Mouse (Mus musculus) stomach, embryonic 14.5 days (tissue): ENCODE data around the gene Armc5. TPM values are rescaled to one million over a fixed set of nuclear protein-coding genes. Genes with fewer than 3 reads are reported as not detected.

Experiments
- ATAC-seq: fragments of 200-750 bp; cut with Nextera tagmentation; 2 replicates; pipeline ENCODE4 v1.8.0; 2017; ENCODE audit warnings: low read depth, moderate TSS enrichment; ENCODE audit not compliant: insufficient number of reproducible peaks, insufficient read depth, low FRiP score
- H3K27ac ChIP-seq: fragments of 300-500 bp; sonication (generic); 2 replicates; pipeline ENCODE4 v1.5.1; 2014; ENCODE audit warnings: mild to moderate bottlenecking, low read length, moderate library complexity, mixed read lengths
- H3K27me3 ChIP-seq: fragments of 300-500 bp; sonication (generic); 2 replicates; pipeline ENCODE4 v1.6.1; 2014; ENCODE audit warnings: low read length, control low read depth, mixed read lengths; ENCODE audit not compliant: control insufficient read depth, insufficient read depth
- H3K36me3 ChIP-seq: fragments of 300-500 bp; sonication (generic); 2 replicates; pipeline ENCODE4 v1.6.1; 2014; ENCODE audit warnings: mild to moderate bottlenecking, control low read depth, low read length, moderate library complexity, mixed read lengths; ENCODE audit not compliant: control insufficient read depth, insufficient read depth
- H3K4me1 ChIP-seq: fragments of 300-500 bp; sonication (generic); 2 replicates; pipeline ENCODE4 v1.6.1; 2014; ENCODE audit warnings: low read length, control low read depth, mixed read lengths; ENCODE audit not compliant: control insufficient read depth, insufficient read depth
- H3K4me2 ChIP-seq: fragments of 300-500 bp; sonication (generic); replicated peaks from 2 replicates; pipeline ENCODE4 v1.6.1; 2014; ENCODE audit warnings: low read depth, low read length, control low read depth
- H3K4me3 ChIP-seq: fragments of 300-500 bp; sonication (generic); 2 replicates; pipeline ENCODE4 v1.5.1; 2014; ENCODE audit warnings: low read depth, low read length, control low read depth
- H3K9ac ChIP-seq: fragments of 300-500 bp; sonication (generic); replicated peaks from 2 replicates; pipeline ENCODE4 v1.6.1; 2014; ENCODE audit warnings: low read depth, mild to moderate bottlenecking, control low read depth, low read length, moderate library complexity, mixed read lengths
- H3K9me3 ChIP-seq: fragments of 300-500 bp; sonication (generic); 2 replicates; pipeline ENCODE4 v1.6.1; 2016; ENCODE audit warnings: low read depth, low read length, control low read depth; ENCODE audit not compliant: control insufficient read depth
- WGBS: fragments of 180-500 bp; shearing (Covaris S2); extraction: QIAGEN DNeasy Blood & Tissue Kit; methylation state at CpG from one replicate; pipeline ENCODE4 v1.1.7; 2014; 5-methylcytosine and 5-hydroxymethylcytosine counted together
- polyA plus RNA-seq: library from polyadenylated mRNA; unstranded; fragments of >200 nt; fragmentation: Nextera tagmentation; extraction: Ambion mirVana; gene quantifications from 2 replicates; pipeline ENCODE4 v1.2.1, GENCODE M21; 2014

Armc5 gene
- polyA plus RNA-seq, 1 experiment from 2014 or later, result 11.5 TPM

DNA sequence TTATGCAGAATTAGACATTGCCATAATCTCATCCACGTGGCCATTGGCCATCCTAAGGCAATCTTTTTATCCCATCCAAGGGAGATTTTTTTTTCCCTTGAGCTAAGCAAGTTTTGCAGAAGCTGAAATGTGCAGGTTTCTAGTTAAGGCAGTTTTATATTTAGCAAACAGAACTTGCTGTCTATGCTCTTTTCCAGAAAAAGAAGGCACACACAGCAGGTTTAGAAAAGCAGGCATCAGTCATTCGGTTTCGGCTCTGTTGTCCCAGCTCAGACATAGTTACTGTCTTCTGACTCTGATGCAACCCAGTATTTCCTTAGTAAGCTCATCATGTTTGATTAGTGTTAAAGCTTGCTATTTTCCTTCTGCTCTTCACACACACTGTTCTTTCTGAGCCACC lies 16.2 kb upstream of the Armc5 start:
- no peak for ATAC-seq
- H3K4me2 ChIP-seq, result no peak overlapping the region
- 88% methylated on average over 3 of the region's 3 CpGs for WGBS

DNA sequence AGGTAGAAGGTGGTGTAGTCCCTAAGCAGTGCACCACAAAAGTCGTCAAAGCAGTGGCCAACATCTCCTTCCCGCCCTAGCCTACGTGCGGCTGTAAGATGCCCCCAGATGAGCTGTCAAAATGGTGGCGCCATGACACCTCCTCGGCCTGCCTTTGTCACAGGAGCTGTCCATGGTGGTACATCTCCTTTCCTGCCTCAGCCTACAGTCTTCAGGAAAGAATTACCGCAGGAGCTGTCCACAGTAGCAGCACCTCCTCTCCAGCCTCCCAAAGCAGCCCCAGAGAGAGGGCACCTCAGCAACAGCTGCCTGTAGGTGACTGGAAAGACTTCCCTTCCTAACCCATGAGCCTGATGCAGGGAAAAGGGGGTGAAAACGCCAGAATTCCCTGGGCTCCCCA lies 5.4 kb upstream of the Armc5 start:
- Histone ChIP-seq H3K36me3 (no peaks in the 10 kb centered on the region), H3K27ac (no peak overlapping the region), H3K4me3 (no peak overlapping the region), H3K9ac (no peak overlapping the region), H3K4me1 (peaks cover 3% of the 10 kb centered on the region; the same call in 1 of the 2 replicates), H3K9me3 (no peaks in the 10 kb centered on the region), H3K4me2 (no peak overlapping the region), H3K27me3 (no peaks in the 10 kb centered on the region)
- ATAC-seq, result no peak
- 40% methylated on average over 8 of the region's 8 CpGs for WGBS

More for the DNA sequence above, 16.2 kb upstream of the Armc5 start:
- Histone ChIP-seq H3K36me3 (no peaks in the 10 kb centered on the region), H3K27me3 (no peaks in the 10 kb centered on the region), H3K4me1 (no peaks in the 10 kb centered on the region), H3K9me3 (no peaks in the 10 kb centered on the region), H3K4me3 (no peak overlapping the region), H3K27ac (no peak overlapping the region), H3K9ac (no peak overlapping the region)

DNA sequence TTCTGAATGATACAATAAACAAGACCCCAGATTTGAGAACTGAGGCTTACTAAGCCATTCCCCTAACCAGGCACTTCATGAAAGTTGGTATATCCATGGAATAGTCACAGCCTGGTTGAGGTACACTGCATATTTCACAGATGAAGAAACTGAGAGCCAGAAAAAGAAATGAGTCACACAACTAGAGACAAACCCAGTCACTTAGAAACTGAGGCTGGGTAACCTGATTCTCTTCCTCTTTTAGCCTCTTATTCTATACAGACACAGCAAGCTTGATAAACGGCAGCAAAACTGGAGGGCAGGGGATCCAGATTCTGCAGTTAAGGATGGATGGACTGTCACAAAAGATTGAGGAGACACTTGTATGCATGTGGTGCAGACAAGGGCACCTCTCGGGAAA lies 2.3 kb upstream of the Armc5 start:
- H3K36me3 ChIP-seq, result no peaks in the 10 kb centered on the region
- H3K27ac ChIP-seq, result no peak overlapping the region
- no peaks in the 10 kb centered on the region for H3K27me3 ChIP-seq
- no peak overlapping the region for H3K9ac ChIP-seq
- peaks cover 11% of the 10 kb centered on the region; the same call in 1 of the 2 replicates for H3K4me1 ChIP-seq
- no peak overlapping the region for H3K4me3 ChIP-seq
- H3K9me3 ChIP-seq, result no peaks in the 10 kb centered on the region
- WGBS, result 73% methylated on average over 2 of the region's 2 CpGs
- no peak for ATAC-seq
- no peak overlapping the region for H3K4me2 ChIP-seq

DNA sequence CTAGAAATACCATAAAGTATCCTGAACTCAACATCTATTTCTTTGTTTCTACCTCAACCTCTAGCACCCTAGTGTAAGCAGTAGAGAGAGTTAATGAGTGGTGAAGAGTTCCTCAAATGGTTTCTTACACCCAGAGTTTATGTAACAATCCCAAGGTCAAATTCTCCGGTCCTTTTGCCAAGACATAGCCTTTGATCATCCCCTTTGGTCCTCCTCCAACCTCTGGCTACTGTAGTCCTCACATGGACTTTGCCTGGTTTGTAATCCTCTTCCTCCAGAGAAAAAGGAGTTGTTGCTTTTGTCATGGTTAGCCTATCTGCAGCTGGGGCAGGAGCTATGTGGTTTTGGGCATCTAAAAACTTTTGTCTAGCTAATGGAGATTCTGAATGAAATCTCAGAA lies 1.7 kb upstream of the Armc5 start:
- Histone ChIP-seq H3K9me3 (no peaks in the 10 kb centered on the region), H3K9ac (no peak overlapping the region), H3K4me2 (no peak overlapping the region), H3K27ac (no peak overlapping the region), H3K4me3 (no peak overlapping the region), H3K4me1 (peaks cover 11% of the 10 kb centered on the region; the same call in 1 of the 2 replicates), H3K36me3 (peaks cover 5% of the 10 kb centered on the region; the same call in 1 of the 2 replicates), H3K27me3 (no peaks in the 10 kb centered on the region)
- WGBS, result 91% methylated on average over 1 of the region's 1 CpGs
- ATAC-seq, result no peak

DNA sequence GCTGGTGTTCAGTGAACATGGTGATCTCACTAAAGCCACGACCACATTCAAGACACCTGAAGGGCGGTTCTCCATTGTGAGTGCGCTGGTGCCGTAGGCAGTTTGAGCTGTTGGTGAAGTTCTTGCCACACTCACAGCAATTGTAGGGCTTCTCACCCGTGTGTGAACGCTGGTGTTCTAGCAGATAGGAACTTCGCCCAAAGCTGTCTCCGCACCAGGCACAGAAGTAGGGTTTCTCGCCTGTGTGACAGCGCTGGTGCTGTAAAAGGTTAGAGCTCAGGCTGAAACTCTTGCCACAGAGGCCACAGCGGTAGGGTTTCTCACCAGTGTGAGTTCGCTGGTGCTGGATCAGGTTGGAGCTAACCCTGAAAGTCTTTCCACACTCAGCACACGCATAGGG lies 716 bp upstream of the Armc5 start:
- Histone ChIP-seq H3K9me3 (no peaks in the 10 kb centered on the region), H3K4me1 (peaks cover 11% of the 10 kb centered on the region; the same call in 1 of the 2 replicates), H3K9ac (0 out of 2 replicates have a peak overlapping the region, but pooled peaks have one; percentile 61), H3K36me3 (peaks cover 10% of the 10 kb centered on the region), H3K27me3 (no peaks in the 10 kb centered on the region), H3K27ac (no peak overlapping the region), H3K4me2 (peak overlapping the region; percentile 64; the same call in 1 of the 2 replicates), H3K4me3 (no peak overlapping the region)
- WGBS, result 93% methylated on average over 13 of the region's 13 CpGs
- no peak for ATAC-seq

DNA sequence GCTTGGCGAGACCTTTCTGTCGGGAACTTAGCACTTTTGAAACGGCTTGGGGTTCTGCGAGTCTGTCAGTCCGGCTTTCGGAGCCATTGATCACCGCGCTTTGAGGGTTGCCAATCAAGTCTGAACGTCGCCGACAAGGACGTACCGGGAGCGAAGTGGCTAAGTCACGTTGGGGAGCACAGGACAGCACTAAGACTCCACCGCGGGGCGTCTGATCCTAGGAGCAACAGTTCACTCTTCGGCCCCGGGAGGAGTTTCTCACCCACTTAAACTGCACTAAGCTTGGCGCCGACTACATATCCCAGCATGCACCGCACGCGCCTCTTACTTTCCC lies 418 bp downstream of the Armc5 start:
- Histone ChIP-seq H3K4me2 (peak overlapping the region; percentile 64), H3K4me1 (peaks cover 11% of the 10 kb centered on the region; the same call in 1 of the 2 replicates), H3K27ac (peak overlapping the region; percentile 96), H3K36me3 (peaks cover 19% of the 10 kb centered on the region), H3K4me3 (peak overlapping the region; percentile 77), H3K9me3 (no peaks in the 10 kb centered on the region), H3K27me3 (no peaks in the 10 kb centered on the region), H3K9ac (peak overlapping the region; percentile 61)
- WGBS, result under 1% methylated on average over 25 of the region's 25 CpGs
- ATAC-seq, result no peak

DNA sequence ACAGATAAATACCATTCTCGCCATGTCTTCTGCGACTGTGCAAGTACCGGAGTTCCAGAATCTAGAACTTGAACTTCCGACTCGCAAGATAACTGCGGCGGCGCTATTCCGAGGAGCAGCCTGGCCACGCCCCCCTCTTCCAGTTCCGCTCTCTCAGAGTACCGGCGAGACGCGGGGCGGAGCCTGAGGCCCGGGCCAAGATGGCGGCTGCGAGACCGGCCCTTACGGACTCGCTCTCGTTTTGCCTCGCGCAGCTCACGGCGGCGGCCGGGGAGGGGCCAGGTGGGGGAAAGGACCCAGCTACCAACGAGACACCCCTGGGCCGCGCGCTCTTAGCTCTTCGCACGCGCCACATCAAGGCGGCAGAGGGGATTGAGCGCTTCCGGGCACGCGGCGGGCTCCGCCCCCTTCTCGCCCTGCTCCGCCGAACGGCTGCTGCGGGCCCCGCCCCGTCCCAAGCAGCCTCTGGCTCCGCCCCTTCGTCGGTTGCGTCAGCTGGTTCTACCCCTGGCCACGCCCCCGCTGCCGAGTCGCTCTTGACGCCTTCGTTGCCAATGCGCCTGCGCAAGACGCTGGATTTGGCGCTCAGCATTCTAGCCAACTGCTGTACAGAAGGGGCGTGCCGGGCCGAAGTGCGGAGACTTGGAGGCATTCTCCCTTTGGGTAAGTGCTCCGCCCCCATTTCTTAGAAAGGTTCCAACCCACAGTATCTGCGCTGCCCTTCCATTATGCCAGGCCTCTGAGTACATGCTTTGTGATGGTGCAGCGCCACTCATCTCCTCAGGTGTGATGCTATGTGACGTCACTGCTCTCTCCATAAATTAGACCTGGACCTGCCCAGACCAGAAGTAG lies 1.0 kb downstream of the Armc5 start, which contains the start of gene 9130023H24Rik:
TSS of gene 9130023H24Rik (minus strand) at position 105 of the 852 bp plus-strand sequence.
- Histone ChIP-seq H3K9me3 (no peaks in the 10 kb centered on the region), H3K36me3 (peaks cover 24% of the 10 kb centered on the region), H3K4me3 (peak within 1 kb of the TSS; percentile 77), H3K27ac (peak within 1 kb of the TSS; percentile 96), H3K4me2 (peak within 1 kb of the TSS; percentile 64), H3K4me1 (peaks cover 11% of the 10 kb centered on the region; the same call in 1 of the 2 replicates), H3K27me3 (no peaks in the 10 kb centered on the region), H3K9ac (peak within 1 kb of the TSS; percentile 74)
- under 1% methylated on average over 72 of the region's 72 CpGs for WGBS
- peak; percentile 91 for ATAC-seq

DNA sequence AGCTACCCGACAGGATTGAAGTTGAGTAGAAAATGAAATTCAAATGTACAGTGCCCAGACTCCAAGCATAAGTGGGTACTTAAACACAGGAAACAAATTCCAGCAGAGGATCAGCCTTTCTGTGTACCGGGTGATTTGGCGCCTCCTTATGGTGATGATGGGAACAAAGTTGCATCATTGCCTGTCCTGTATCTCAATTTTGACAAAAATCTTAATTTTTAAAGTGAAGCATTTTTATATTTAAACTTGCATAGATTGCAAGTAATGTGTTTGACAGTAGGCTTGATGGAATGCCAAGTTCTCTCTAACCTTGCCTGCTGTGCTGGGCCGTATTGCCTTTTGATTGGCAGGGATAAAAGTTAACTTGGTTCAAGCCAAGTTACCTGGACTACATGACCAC lies 1.8 kb downstream of the Armc5 start:
- Histone ChIP-seq H3K4me2 (peak overlapping the region; percentile 41), H3K4me1 (peaks cover 11% of the 10 kb centered on the region; the same call in 1 of the 2 replicates), H3K4me3 (peak overlapping the region; percentile 77), H3K9me3 (no peaks in the 10 kb centered on the region), H3K27ac (peak overlapping the region; percentile 70; the same call in 1 of the 2 replicates), H3K36me3 (peaks cover 26% of the 10 kb centered on the region), H3K27me3 (no peaks in the 10 kb centered on the region), H3K9ac (no peak overlapping the region; the same call in 1 of the 2 replicates)
- no peak for ATAC-seq
- WGBS, result 21% methylated on average over 4 of the region's 4 CpGs
